Comparison of ENCODE assay signal across 19 mouse cellular contexts in genomic region chr8:39227239-39227638, GRCm38 (mm10).
A peak's percentile ranks its signal among the peaks of the same experiment; 100 is the strongest.
DNase-seq lines count a peak whose midpoint lies in the region; ATAC-seq and TF ChIP-seq lines count a peak whose summit lies in the region.
"Had no signal": no experiment of that assay in that cellular context is flagged by ENCODE, and none has a peak within 500 bp of the region (broad histone marks: within the 10 kb centered on the region; RNA-seq: fewer than 3 reads in every experiment).

No protein-coding gene starts in this region.

- no peak for TF ChIP-seq CTCF in kidney, postnatal 0 days (IDR thresholded peaks at IDR 0.05; ENCODE audit: low read depth)

- no peaks in the 10 kb centered on the region for H3K36me3 ChIP-seq in kidney, embryonic 16.5 days (ENCODE audit: insufficient read depth, low read length)
- no peaks in the 10 kb centered on the region for H3K36me3 ChIP-seq in kidney, postnatal 0 days (ENCODE audit: insufficient read depth, low read length)
- H3K36me3 ChIP-seq: G1E had no signal

- H3K4me1 ChIP-seq in kidney, embryonic 16.5 days (ENCODE audit: insufficient read depth, low read length), result no peaks in the 10 kb centered on the region
- no peaks in the 10 kb centered on the region for H3K4me1 ChIP-seq in kidney, postnatal 0 days (replicated peaks; ENCODE audit: insufficient read depth, low read length)

- no peak overlapping the region for H3K4me3 ChIP-seq in kidney, embryonic 16.5 days (ENCODE audit: low read length)
- H3K4me3 ChIP-seq in kidney, postnatal 0 days (replicated peaks; ENCODE audit: low read depth, low read length), result no peak overlapping the region

- peak; percentile 57; the same call in 1 of the 2 replicates for ATAC-seq in kidney, embryonic 16.5 days (ENCODE audit: low FRiP score, low TSS enrichment)
- ATAC-seq in kidney, postnatal 0 days (replicated peaks; ENCODE audit: low FRiP score, low read depth), result no peak
- ATAC-seq: activated CD4-positive, CD25-positive, alpha-beta regulatory T cell, adult 4 months; CD4-positive, CD25-positive, alpha-beta regulatory T cell, adult 4 months; Patski had no signal

- no peak for DNase-seq in kidney, postnatal 25 days
- DNase-seq in kidney, postnatal 0 days (ENCODE audit: low spot score), result peak; percentile 51
- DNase-seq in kidney, adult 18-20 months, result no peak
- DNase-seq: adrenal gland, adult 2 months; adrenal gland, adult 8-10 months; adrenal gland, postnatal 10 days; adrenal gland, postnatal 14 days; adrenal gland, postnatal 25 days; adrenal gland, postnatal 36 days; B cell, adult 2 months; cerebellum, adult 11 months; cerebellum, adult 11-12 months; cerebellum, adult 18-20 months had no signal

- H3K9me3 ChIP-seq in kidney, embryonic 16.5 days (ENCODE audit: low read length), result no peaks in the 10 kb centered on the region
- no peaks in the 10 kb centered on the region for H3K9me3 ChIP-seq in kidney, postnatal 0 days (replicated peaks; ENCODE audit: low read length)
- H3K9me3 ChIP-seq: G1E had no signal

- H3K27me3 ChIP-seq in kidney, embryonic 16.5 days (ENCODE audit: insufficient read depth, low read length), result no peaks in the 10 kb centered on the region
- no peaks in the 10 kb centered on the region for H3K27me3 ChIP-seq in kidney, postnatal 0 days (ENCODE audit: insufficient read depth, low read length)
- H3K27me3 ChIP-seq: CH12.LX had no signal

- no peak overlapping the region for H3K4me2 ChIP-seq in kidney, embryonic 16.5 days (replicated peaks; ENCODE audit: low read depth, low read length)
- no peak overlapping the region for H3K4me2 ChIP-seq in kidney, postnatal 0 days (ENCODE audit: low read length)

- H3K27ac ChIP-seq in kidney, embryonic 16.5 days (ENCODE audit: low read length), result no peak overlapping the region
- H3K27ac ChIP-seq in kidney, postnatal 0 days, result no peak overlapping the region

- H3K9ac ChIP-seq in kidney, embryonic 16.5 days (replicated peaks; ENCODE audit: low read length), result no peak overlapping the region
- no peak overlapping the region for H3K9ac ChIP-seq in kidney, postnatal 0 days (ENCODE audit: low read depth, low read length)
